Mouse (Mus musculus): ENCODE data around the gene Zfp202. TPM values are rescaled to one million over a fixed set of nuclear protein-coding genes. Genes with fewer than 3 reads are reported as not detected.
"Not testable (repeated sequence)": the region's sequence is repeated elsewhere in the genome, so short reads cannot be mapped to it uniquely, and the experiment has no call there.

Zfp202 gene
- polyA plus RNA-seq (2017; shearing (Covaris generic)), result 1 to 10 TPM; 1.5 TPM

DNA sequence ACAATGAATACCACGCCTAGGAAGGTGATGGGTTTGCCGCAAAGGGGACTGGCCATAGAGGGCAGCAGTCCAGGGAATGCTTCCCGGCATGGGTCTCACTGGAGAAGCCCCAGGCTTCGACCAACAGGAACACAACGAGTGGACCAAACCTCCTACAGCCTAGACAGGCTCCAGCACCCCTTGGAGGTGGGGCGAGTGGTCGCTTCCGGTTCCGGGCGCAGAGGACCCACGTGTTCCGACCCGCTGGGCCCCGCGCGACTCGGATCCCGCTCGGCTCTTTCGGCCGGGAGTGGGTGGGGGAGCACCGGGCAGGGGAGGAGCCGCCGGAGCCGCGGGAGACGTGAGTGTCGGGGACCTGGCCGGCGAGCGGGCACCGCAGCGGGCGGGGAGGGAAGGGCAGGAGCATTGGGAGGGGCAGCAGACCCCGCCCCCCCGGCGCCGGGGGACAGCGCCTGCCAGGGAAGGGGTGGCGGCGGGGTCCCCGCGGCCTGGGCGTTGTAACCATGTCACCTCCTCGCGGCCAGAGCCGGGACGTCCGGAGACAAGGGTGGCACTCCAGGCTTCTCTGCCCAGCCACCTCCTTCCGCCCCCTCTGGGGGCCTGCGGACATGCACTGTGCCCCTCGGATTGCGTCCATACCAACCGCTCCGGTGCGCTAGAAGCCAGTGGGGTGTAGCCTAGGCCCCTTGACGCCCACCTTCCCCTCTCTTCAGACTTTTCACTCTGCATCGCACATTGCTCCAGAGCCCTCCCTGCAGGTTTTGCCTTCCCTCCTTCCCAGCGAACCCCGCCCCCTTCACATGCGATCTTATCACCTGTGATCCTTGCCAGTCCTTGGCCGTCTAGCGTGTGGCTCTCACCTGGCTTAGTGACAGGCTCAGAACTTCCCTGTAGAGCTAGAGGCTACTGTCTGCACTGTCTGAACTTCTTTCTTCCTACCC is at the start of gene Zfp202:
TSS of gene Zfp202 (plus strand) at position 219 of the 941 bp plus-strand sequence.
- peak; percentile 83 for ATAC-seq

DNA sequence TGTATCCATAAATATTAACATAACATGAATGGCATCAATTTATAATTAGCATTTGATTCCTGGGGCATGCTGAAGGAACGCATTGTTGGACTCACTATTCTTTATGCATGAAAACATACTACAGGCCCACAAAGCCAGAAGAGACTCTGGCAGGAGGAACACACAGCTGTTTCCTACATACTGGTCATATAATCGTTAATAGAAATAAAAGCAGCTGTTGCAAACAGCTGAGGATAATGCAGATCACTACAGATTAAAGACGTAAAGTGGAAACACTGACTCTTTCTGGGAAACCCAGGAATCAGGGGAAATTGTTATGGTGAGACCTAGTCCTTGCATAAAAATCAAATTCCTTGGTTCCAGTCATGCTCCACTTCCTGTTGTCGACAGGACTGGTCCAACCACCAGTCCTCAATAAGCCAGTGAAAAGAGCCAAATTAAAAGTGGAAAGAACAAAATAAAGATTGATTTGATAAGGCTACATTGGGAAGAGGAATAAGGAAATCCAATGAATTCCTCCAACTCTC is 36.9 kb upstream of the Zfp202 start:
- no peak for ATAC-seq

DNA sequence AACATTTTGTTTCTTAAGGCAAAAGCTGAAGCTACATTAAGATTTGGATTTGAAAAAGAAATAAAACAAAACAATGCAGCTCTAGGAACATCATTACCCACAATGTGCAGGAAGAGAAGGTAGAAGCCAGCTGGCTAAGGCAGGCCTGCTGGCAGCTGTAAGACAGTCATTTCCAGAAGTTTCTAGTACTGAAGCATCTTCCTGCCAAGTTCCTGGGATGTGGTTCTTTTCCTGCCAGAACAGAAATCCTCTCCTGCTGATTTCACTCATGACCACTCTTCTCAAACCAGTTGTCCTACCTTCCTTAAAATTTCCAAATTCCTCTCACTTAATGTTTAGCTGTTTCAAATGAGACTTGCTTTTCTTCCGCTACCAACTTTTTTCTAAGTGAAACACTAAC is 25.7 kb upstream of the Zfp202 start:
- no peak for ATAC-seq

DNA sequence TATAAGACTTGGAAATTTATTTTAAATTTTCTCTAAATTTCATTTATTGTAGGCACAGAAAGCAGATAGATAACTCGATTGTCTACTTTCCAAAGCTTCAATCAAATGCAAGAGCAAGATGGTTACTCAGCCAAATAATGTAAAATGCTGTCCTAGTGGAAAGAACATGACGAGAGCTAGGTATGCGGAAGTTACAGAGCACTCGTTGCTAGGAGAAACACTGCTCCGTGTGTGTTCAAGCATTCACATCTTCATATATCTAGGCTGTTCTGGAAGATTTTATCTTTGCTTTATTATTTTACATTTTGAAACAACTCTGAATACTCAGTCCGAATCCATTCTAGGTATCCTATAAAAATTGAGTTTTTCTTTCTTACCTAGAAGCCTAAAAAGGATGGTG is 15.1 kb upstream of the Zfp202 start:
- no peak for ATAC-seq

DNA sequence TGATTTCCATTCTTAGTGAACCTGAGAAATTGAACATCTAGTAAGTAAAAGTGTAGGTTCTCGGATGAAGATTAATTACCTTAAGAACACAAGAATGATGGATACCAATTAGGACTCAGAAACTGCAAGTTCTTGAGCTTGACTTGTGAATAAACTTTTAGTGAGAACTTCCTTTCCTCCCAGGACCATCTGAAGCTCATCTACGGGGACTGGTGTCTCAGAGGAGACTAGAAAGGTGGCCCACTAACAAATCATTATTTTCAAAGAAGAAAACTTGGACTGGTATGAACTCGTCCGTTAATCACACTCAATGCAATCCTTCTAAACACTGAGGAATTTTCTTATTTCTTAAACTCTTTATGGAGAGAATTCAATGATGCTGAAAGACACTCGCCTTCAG is 11.5 kb upstream of the Zfp202 start, which contains the start of gene Olfr986:
TSS of gene Olfr986 (plus strand) at position 301 of the 400 bp plus-strand sequence.
- no peak for ATAC-seq

DNA sequence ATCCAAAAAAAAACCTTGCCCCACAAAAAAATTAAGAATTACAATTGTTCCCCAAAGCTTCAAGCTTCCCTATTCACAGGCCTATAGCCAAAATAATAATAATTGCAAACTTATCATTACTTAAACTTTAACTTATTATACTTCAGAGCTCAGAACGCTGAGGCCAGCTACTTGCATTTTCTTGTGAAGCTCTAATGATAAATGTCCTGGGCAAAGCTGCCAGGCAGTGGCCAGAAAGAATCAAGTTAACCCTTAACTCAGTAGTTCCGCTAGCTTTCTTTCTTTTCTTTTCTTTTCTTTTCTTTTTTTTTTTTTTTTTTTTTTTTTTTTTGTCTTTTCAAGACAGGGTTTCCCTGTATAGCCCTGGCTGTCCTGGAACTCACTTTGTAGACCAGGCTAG is 7.0 kb upstream of the Zfp202 start:
- ATAC-seq, result not testable (repeated sequence)

DNA sequence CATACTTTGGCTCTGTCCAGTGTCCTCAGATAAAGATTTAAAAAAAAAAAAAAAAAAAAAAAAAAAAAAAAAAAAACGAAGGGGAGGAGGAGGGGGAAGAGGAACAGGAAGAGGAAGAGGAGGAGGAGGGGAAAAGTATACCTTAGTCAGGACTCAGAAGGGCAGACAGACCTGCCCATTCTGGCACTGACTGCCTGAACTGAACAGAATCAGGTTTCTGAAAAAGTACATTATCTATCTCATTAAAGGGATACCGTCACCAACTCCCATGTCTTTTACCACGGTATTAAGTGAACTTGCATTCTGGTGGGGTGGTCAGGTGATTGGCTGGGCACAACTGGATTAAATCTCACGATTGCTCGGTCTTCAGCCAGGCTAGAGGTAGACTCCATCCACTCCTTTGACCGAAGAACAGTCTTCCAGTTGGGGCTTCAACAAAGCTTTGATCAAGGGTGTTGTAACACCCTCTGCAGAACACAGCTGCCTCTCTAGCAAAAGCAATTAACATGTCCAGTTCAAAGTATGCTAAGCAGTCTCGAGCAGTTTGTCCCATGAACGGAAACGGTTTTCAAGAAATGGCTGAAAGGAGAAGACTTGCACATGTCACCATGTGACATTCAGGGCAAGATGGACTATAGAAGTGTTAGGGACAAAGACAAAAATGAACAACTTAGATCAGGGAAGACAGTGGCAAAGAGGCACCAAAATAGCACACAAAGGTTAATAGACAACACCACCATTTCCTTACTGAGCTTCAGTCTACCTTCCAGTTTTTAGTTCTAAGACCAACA is 835 bp upstream of the Zfp202 start:
- ATAC-seq, result no peak

DNA sequence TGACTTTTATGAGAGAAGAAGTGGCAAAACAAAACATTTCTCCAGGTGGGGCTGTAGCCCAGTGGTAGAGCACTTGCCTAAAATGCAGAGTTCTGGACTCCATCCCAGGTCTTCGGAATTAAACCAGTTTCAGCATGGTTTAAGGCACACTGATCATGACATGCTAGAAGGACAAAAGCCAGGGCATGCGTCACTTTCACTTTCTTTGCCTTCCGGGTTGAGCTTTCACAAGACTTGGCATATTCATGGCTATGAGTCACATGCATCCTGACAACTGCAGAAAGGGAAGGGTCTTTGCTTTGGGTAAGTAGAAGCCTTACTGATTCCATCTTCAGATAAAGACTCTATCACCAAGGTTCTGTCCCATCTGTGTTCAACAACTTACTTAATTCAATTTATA is 3.9 kb downstream of the Zfp202 start:
- no peak for ATAC-seq

DNA sequence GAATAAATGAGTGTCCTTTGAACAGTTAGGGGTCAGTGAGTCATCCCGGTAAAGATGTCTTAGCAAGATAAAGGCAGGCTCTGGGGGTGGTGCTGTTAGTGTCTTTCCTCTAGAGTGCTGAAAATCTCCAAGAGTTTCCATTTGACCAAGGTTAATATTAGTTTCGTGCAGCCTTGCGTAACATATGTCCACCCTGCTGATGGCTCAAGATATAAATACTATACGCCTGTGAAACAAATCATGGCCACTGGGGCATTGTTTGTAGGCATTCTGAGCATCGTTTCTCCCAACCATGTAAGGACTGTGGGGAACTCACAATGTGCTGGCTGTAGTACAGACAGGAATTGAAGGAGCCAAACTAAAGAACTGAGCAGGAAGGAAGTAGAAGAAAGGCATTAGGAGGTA is 14.4 kb downstream of the Zfp202 start:
- no peak for ATAC-seq

DNA sequence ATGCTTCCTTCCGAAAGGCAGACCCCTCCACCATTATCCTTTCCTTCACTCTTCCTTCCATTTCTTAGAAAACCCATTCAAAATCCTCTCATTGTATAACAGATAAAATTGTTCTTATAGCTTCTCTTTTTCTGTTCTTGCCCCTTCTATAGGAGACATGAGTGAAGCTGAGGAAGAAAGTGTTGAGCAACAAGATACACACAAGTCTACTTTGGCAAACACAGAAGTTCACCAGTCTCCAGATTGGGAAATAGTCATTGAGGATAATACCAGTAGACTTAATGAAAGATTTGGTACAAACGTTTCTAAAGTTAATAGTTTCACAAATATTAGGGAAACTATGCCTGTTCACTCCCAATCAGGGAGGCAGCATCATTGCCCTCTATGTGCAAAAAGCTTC is 18.6 kb downstream of the Zfp202 start:
- ATAC-seq, result no peak

DNA sequence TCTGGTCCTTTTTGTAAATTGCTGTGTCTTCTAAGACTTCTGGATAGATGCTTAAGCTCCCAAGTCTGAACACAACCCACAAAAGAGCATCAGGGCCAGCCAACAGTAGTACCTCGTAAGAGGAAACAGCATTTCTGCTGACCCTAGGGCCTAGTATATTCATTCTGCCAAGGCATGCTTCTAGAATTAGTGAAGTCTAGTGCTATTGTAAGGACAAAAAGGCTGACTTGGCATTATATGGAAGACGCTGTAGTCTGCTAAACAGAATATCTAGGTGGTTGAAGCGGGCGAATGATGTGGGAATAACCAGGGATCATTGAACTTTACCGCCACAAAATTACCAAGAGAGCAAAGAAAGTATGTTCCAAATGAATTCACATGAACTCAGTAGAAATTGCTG is 21.9 kb downstream of the Zfp202 start:
- ATAC-seq, result no peak

DNA sequence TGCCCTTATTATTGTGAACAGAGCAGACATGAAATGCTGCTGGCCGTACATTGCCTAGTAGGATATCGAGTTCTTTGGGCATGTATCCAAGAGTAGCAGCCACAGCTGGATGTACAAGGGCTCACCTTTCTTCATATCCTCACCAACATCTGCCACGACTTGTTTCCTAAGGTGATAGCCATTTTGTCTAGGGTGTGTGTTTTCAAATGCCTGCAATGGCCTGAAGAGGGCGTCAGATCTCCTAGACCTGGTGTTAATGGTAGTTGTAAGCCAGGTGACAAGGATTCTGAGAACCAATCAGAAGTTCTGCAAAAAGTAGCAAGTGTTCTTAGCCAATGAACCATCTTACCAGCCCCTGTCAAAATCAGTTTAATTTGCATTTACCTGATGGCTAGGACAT is 24.5 kb downstream of the Zfp202 start:
- ATAC-seq, result no peak

DNA sequence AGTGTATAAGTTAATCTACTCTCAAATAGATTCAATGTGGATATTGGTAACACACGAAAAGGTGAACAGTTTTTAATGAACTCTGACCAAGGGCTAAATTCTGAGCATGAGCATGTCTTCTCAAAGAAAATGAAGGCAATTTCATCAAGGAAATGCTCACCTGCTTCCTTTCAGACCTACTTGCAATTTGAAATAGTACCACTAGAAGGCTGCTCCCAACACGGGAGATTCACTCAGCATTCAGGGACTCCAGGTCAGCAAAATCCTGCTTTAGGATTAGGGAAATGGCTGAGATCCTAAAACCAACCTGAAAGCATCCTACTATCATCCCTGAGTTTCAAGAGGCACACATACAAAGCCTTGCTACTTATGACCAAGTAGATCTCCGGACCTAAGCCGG is 32.2 kb downstream of the Zfp202 start:
- no peak for ATAC-seq

DNA sequence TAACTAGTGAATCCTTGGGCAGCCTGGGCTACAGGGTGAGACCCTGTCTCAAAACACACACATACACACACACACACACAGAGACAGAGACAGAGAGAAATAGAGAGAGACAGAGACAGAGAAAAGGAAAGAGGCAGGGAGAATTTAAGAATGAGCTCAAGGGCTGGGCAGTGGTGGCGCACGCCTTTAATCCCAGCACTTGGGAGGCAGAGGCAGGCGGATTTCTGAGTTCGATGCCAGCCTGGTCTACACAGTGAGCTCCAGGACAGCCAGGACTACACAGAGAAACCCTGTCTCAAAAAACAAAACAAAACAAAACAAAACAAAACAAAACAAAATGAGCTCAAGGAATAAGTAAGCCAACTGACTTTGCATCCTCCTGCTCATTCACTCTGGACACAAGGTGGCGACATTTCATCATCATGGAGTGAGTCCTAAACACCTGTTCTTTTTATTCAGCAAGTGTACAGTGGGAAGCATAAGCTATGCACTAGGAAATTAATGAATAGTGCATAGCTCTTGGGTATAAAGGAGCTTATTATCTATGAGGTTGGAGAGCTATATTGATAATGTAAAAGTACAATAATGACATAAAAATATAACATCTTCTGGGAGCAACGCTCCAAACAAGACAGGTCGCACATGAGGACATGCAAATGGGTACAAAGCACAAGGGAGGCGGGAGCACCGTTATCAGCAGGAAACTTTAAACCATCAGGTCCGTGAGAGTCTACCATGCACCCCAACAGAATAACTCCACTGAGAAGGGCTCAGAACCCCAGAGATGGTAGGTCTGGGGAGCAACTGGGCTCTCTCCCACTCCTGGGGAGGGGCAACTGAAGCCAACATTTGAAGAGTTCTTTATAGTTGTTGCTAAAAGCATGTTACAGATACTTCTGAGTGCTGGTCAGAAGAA is 36.0 kb downstream of the Zfp202 start:
- peak; percentile 45 for ATAC-seq

DNA sequence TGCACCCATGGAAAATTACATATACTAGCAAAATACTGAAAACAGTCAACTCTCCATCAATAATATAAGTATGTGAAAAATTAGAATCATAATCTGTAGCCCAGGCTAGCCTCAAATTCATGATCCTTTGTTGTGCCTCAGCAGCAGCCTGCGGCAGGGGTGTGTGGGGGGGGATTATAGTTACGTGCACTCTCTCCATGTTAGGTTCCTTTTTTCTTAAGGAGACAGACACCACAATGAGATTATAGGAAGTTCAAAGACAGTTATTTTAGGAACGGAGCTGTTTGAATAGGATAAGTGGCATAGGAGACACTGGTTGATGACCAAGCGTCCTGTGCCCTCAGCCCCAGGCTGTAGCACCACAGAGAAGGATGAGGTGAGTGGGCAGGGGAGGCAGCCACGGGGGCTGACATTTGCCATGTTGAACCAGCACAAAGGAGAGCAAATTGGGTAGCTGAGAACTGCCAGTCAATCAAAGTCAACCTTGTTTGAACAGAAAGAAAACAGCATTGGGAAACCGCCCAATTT is 36.8 kb downstream of the Zfp202 start:
- no peak for ATAC-seq

DNA sequence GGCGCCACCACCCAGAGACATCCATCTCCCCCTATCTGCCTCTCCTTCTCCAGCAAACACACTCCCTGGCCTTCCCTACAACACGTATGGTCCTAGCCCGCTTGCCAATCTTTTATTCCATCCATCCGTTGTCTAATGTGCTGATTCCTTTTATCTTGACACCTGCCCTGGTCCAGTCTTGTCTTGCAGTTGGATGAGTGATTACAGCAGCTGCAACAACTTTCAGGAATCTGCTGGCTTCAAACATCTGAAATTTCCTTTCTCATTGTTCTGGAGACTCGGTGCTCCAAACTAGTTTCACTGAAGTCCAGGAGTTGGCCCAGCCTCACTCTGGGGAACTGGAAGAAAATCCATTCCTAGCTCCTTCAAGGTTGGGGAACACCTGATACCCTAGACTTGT is 37.4 kb downstream of the Zfp202 start:
- no peak for ATAC-seq

DNA sequence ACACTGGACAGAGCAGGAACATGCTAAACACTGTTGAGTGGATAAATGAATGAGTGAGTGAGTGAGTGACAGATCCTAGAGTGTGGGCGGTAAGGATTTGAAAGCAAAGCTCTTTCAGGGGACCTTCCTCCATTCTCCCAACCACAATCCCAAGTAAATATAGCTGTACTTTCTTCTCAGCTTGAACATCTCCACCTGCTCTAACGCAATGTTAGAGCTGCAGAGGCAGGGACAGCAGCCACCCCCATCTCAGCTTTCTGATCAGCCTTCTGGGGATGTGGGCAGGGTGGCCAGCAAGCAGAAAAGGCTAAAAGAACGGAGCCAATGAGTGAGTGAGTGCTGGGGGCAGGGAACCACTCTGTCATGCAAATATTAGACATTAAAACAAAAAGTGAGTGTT is 38.9 kb downstream of the Zfp202 start:
- ATAC-seq, result no peak

DNA sequence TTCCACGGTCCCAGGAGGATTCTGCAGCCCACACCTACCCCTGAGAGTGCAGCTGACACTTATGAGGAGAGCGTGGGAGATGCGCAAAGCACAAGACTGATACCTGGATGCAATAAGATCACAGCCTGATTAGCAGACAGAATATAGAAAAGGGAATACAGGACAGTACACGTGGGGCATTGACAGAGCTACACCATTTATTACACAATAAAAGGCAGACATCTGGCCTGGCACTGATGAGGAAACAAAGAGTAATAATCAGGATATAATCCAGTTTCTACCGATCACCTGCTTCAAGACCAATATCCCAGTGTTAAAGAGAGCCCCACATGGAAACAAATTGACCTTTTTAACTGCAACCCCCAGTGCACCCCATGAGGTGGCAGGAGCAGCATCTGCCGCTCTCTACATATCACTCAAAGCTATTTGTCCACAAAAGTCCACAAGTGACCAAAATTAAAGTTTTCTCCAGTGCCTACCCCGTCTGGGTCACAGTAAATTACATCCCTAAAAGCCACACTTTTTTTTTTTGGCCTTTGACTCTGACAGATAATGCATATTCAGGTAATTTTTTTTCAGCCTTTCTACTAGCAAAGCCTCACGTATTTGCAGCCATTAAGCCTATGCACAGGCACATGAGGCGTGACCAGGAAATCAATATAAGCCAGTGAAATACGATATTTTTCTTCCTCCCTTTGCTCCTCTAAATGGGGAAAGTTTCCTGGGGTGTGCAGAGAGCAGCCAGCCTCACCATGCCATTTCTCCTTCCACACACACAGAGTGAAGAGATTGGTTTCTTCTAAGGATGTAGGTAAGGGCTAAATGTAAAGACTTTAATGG is 42.3 kb downstream of the Zfp202 start:
- ATAC-seq, result no peak

DNA sequence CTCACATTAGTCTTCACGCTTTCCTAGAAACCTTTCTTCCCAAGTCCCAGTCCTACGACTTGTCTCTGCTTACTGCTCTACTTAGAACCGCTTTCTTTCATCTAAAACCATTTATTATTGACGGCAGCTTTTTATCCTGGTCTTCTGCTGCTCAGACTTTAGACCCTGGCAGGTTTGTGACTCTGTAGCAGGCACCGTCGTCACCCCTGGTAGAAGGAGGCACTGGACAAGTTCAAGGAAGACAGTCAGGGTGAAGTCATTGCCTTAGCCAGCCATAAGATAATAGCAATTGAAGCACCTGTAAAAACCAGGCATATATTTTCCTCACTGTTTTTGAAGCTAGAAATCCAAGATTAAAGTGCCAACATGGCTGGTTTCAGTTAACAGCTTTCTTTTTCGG is 43.1 kb downstream of the Zfp202 start:
- ATAC-seq, result no peak

DNA sequence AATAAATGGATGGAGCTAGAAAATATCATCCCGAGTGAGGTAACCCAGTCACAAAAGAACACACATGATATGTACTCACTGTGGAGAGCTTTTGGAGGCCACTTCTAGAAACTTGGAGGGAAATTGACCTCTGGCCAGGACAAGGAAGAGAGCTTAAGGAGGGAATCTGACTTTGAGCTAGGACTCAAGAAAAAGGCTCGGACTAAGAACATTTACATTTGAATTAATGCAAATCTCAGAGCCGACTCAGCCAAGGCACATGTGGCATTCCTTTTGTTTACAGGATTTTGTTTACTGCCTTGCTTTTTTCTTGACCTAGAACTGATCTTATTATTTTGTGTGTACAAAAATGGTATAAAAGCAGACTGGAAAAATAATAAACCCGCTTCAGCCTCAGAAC is 47.6 kb downstream of the Zfp202 start:
- ATAC-seq, result no peak

DNA sequence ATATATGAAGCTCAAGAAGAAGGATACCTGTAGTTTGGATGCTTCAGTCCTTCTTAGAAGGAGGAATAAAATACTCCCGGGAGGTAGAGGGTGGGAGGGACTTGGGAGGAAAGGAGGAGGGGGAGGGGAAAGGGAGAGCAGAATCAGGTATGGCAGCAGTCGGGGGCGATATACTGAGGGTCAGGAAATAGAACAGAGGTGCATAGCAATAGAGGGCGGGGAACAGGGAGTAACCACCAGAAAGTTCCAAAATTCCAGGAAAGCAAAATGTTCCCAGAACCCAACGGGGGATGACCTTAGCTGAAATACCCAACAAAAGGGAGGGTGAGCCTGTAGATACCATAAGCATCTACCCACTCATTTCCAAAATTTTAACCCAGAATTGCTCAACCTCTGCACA is 48.2 kb downstream of the Zfp202 start:
- no peak for ATAC-seq
